Mouse (Mus musculus): ENCODE results near the gene Lyrm9.

DNA sequence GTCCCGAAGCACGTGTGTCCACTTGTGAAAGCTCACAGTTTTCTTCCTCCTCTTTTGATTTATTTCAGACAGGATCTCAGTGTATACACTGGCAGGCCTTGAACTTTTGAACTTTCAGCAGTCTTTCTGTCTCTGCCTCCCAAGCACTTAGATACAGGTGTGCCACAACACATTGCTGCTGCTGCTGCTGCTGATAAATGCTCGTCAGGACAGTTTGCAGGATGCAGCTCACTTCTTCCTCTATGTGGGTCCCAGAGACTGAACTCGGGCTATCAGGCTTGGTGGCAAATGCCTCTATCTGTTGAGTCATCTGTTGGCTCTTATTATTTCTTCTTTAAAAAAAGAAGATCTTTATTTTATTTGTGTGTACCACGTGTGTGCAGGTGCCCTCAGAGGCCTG lies 13.8 kb downstream of the Lyrm9 start:
- TF ChIP-seq GATA1 (IDR thresholded peaks at IDR 0.05; ENCODE audit: low read length) (no peak), TAL1 (IDR thresholded peaks at IDR 0.05; ENCODE audit: low read length) (no peak)
